Mouse (Mus musculus) kidney, adult 2 months (tissue): Measurements from ENCODE around the gene Sycp1. TPM values are rescaled to one million over a fixed set of nuclear protein-coding genes. Genes with fewer than 3 reads are reported as not detected.
A peak's percentile ranks its signal among the peaks of the same experiment; 100 is the strongest.

Experiments
- DNase-seq: peaks from one replicate; pipeline ENCODE4 v3.0.0; 2021
- H3K27ac ChIP-seq: fragments of 200-500 bp; 2 replicates; pipeline ENCODE4 v1.5.1; 2012; ENCODE audit warnings: low read depth, low read length, control low read depth, inconsistent platforms; ENCODE audit not compliant: insufficient read depth
- H3K27me3 ChIP-seq: fragments of 200-500 bp; replicated peaks from 2 replicates; pipeline ENCODE4 v1.6.1; 2012; ENCODE audit warnings: mild to moderate bottlenecking, moderate library complexity, low read length, inconsistent platforms; ENCODE audit not compliant: control insufficient read depth, insufficient read depth
- H3K36me3 ChIP-seq: fragments of 200-500 bp; 2 replicates; pipeline ENCODE4 v1.6.1; 2012; ENCODE audit warnings: mild to moderate bottlenecking, moderate library complexity, low read length, inconsistent platforms; ENCODE audit not compliant: control insufficient read depth, insufficient read depth
- H3K4me1 ChIP-seq: fragments of 200-500 bp; 2 replicates; pipeline ENCODE4 v1.6.1; 2011; ENCODE audit warnings: low read length; ENCODE audit not compliant: control insufficient read depth, insufficient read depth
- H3K4me3 ChIP-seq: fragments of 200-500 bp; 2 replicates; pipeline ENCODE4 v1.5.1; 2011; ENCODE audit warnings: mild to moderate bottlenecking, low read depth, low read length, control low read depth; ENCODE audit not compliant: insufficient read depth
- CTCF ChIP-seq: fragments of 200-500 bp; conservative IDR thresholded peaks from 2 replicates; pipeline ENCODE4 v1.5.1; 2011; ENCODE audit warnings: low read depth, mild to moderate bottlenecking, control low read depth, low read length, moderate library complexity, mixed read lengths; ENCODE audit not compliant: insufficient read depth, insufficient read length
- POLR2A ChIP-seq: fragments of 200-500 bp; IDR thresholded peaks from one replicate; pipeline ENCODE4 v1.6.1; 2011; ENCODE audit warnings: low read depth, low read length, control low read depth
- WGBS: fragments of 180-500 bp; shearing (Covaris S2); methylation state at CpG from one replicate; pipeline ENCODE4 v1.1.7; 2018; 5-methylcytosine and 5-hydroxymethylcytosine counted together
- polyA plus RNA-seq: library from polyadenylated mRNA; depleted of rRNA; stranded (reverse); fragments of >200 nt; gene quantifications from 2 replicates; pipeline ENCODE4 v1.2.3, GENCODE M21; 2012; rRNA removed

Gene Sycp1
- polyA plus RNA-seq, 1 experiment = not detected

- TF ChIP-seq POLR2A = no peak
- TF ChIP-seq CTCF = no peak
- no peak overlapping the region for H3K4me3 ChIP-seq
These were observed 87.2 kb downstream of the Sycp1 start for GRCm38 (mm10) chr3:102848661-102849060.

GRCm38 (mm10) chr3:102842386-102842785 is 93.5 kb downstream of the Sycp1 start:
- no peak for DNase-seq
- Histone ChIP-seq H3K4me3 (no peak overlapping the region), H3K36me3 (no peaks in the 10 kb centered on the region), H3K27ac (no peak overlapping the region), H3K4me1 (no peaks in the 10 kb centered on the region), H3K27me3 (no peaks in the 10 kb centered on the region)
- 37% methylated on average over 1 of the region's 1 CpGs for WGBS
- TF ChIP-seq POLR2A (no peak), CTCF (no peak)

More at GRCm38 (mm10) chr3:102848661-102849060, 87.2 kb downstream of the Sycp1 start:
- H3K27ac ChIP-seq = no peak overlapping the region
- no peaks in the 10 kb centered on the region for H3K27me3 ChIP-seq
- H3K36me3 ChIP-seq = no peaks in the 10 kb centered on the region
- H3K4me1 ChIP-seq = no peaks in the 10 kb centered on the region
- DNase-seq = no peak

DNA sequence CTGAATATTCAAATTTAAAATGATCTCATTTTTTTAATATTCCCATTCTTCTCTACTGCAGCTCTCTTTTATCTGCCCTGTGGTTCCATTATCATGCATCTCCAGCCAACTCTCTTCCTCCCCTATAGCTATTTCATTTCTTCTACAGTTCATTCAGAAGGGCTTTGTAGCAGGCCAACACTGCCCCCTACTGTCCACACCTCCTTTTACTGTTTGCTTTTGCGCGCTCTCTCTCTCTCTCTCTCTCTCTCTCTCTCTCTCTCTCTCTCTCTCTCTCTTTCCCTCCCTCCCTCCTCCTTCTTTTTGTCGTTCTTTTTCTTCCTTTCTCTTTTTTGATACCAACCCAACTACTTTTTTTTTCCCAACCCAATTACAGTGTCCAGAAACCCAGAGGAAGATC is 132.0 kb downstream of the Sycp1 start:
- H3K27me3 ChIP-seq = no peaks in the 10 kb centered on the region
- DNase-seq = peak; percentile 71

DNA sequence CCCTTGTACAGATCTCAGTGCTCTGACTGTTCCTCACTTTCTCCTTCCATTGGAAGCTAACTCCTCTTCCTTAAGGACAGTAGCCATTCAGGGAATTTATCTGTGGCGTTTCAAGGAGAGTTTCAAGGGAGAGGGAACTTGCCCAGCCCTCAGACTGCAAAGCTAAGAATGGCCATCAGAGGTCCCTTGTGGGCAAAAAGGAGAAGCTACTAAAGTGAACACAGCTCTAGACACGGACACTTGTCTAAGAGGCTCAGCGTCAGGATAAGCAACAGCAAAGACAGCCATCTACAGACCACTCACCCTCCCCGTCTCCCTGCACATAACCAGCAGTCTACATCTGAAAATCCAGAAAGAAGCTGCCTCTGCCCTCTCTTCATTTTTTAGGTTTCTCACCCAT is 148.5 kb downstream of the Sycp1 start:
- no peaks in the 10 kb centered on the region for H3K4me1 ChIP-seq
- 49% methylated on average over 4 of the region's 4 CpGs for WGBS
- no peak overlapping the region for H3K4me3 ChIP-seq
- no peak for DNase-seq
- H3K36me3 ChIP-seq = no peaks in the 10 kb centered on the region
- H3K27ac ChIP-seq = no peak overlapping the region
- TF ChIP-seq POLR2A = no peak
- TF ChIP-seq CTCF = no peak
- H3K27me3 ChIP-seq = no peaks in the 10 kb centered on the region; the same call in 1 of the 2 replicates

More for the DNA sequence above, 132.0 kb downstream of the Sycp1 start:
- H3K36me3 ChIP-seq = no peaks in the 10 kb centered on the region
- H3K4me1 ChIP-seq = no peaks in the 10 kb centered on the region
- H3K4me3 ChIP-seq = no peak overlapping the region
- WGBS = 0% methylated on average over 3 of the region's 3 CpGs
- no peak overlapping the region for H3K27ac ChIP-seq
- TF ChIP-seq CTCF (peak; percentile 68), POLR2A (no peak)

- no peak for DNase-seq
- TF ChIP-seq CTCF (no peak), POLR2A (no peak)
- Histone ChIP-seq H3K27me3 (no peaks in the 10 kb centered on the region; the same call in 1 of the 2 replicates), H3K36me3 (no peaks in the 10 kb centered on the region), H3K27ac (no peak within 1 kb of the TSS), H3K4me3 (no peak within 1 kb of the TSS), H3K4me1 (no peaks in the 10 kb centered on the region)
- WGBS = 69% methylated on average over 2 of the region's 2 CpGs
These were observed 153.3 kb downstream of the Sycp1 start, which contains the start of gene Tshb for GRCm38 (mm10) chr3:102782618-102783017. Gene Tshb (minus strand): TSS chr3:102782718.

DNA sequence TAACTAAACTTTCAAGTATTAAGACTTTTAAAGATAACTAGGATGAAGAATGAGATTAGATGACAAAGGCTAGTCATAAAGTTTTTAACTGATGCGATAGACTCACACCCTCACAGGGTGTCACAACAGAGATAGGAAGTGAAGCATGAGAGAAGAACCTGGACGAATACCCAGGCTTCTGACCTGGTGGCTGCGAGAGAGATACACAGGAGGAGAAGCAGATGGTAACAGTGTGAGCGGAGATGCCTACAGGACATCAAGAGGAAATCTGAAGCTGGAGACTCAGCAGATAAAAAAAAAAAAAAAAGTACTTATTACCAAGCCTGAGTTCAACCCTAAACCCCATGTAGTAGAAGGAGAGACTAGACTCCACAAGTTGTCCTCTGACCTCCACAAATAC is 162.9 kb downstream of the Sycp1 start:
- 59% methylated on average over 4 of the region's 4 CpGs for WGBS
- TF ChIP-seq POLR2A = no peak

More for the DNA sequence above, 162.9 kb downstream of the Sycp1 start:
- Histone ChIP-seq H3K27ac (no peak overlapping the region), H3K4me1 (no peaks in the 10 kb centered on the region), H3K36me3 (no peaks in the 10 kb centered on the region), H3K4me3 (no peak overlapping the region), H3K27me3 (no peaks in the 10 kb centered on the region; the same call in 1 of the 2 replicates)
- no peak for DNase-seq

Other genes with a start within 250 kb of the Sycp1 start
- 1.4 and 3.0 TPM in 2 replicates for gene Tspan2, start 201.6 kb downstream of the Sycp1 start, polyA plus RNA-seq
- not detected in 2 replicates for gene Tshb, start 153.4 kb downstream of the Sycp1 start, polyA plus RNA-seq
- 0.03 TPM in 1 of 2 replicates, not detected in the other for gene Nr1h5, start 28.0 kb upstream of the Sycp1 start, polyA plus RNA-seq
- gene Sike1, start 59.6 kb upstream of the Sycp1 start, polyA plus RNA-seq = 16.3 and 20.0 TPM in 2 replicates
- gene Csde1, start 84.3 kb upstream of the Sycp1 start, polyA plus RNA-seq = 26.7 and 42.5 TPM in 2 replicates
- gene Nras, start 122.2 kb upstream of the Sycp1 start, polyA plus RNA-seq = 13.3 and 17.2 TPM in 2 replicates
- 0.04 and 5.1 TPM in 2 replicates for gene Ampd1, start 137.9 kb upstream of the Sycp1 start, polyA plus RNA-seq
- gene Dennd2c, start 166.5 kb upstream of the Sycp1 start, polyA plus RNA-seq = 0.62 and 0.67 TPM in 2 replicates
- 24.0 and 27.7 TPM in 2 replicates for gene Bcas2, start 235.6 kb upstream of the Sycp1 start, polyA plus RNA-seq